Mouse (Mus musculus): ENCODE results near the gene Slco6c1. TPM values are rescaled to one million over a fixed set of nuclear protein-coding genes. Genes with fewer than 3 reads are reported as not detected.

Slco6c1 gene
- polyA plus RNA-seq (2012; rRNA removed): not detected in 2 replicates

GRCm38 (mm10) chr1:97128201-97128600 lies at the start of gene Slco6c1:
Gene Slco6c1, minus strand, starts transcription at chr1:97128301.

Data from central nervous system, embryonic 11.5 days (tissue).